Mouse (Mus musculus): ENCODE measurements at regions not wholly inside any gene's neighbourhood (a gene's known extent, or its start where the extent isn't known, plus 50 kb on each side); places are given as distances from the start of the nearest gene placed in this dataset.
A peak's percentile ranks its signal among the peaks of the same experiment; 100 is the strongest.

- DNase-seq (ENCODE audit: low spot score) = no peak
Measured at GRCm38 (mm10) chr12:96226446-96226845, 534.4 kb downstream of the Flrt2 start.

DNA sequence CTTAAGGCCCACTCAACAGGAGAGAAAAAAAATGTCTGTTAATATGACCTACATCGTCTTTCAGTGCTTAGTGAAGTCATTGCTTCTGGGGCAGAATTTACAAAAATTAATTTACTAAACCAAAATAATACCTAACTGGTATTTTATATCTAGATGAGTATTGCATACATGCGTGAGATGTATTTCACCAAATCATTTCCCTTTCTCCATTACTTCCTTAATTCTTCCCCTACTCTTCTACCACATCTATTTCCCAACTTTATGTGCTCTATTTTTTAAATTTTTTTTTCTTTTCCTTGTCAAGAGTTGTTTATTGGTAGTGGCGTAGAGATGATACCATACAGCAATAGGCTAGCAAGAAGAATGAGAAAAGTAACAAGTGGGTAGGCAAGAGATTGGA, 536.7 kb downstream of the Flrt2 start:
- DNase-seq (ENCODE audit: low spot score) = no peak

GRCm38 (mm10) chr12:96235510-96235909, 543.5 kb downstream of the Flrt2 start:
- no peak for DNase-seq (ENCODE audit: low spot score)

DNA sequence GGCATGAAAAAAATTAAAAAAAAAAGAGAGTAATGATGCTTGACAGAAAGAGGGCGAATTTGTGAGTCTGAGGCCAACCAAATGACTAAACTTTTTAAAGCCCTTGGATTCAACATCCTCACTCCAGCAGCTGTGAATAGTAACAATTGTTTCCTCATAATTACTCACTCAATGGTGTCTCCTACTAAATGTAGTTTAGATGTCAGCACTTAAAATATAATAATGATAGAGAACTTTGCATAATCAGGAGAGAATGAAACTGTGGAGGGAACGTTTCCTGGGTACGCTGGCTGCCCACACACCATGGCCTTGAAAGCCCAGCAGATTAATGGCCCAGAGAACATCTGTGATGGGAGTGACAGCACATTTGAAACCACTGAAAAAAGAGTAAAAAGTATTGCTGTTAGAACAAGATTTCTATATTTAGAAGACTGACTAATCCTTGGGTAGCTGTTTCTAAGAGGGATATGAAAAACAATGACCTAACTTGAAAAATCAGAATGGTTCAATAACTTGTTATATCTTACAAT, 544.0 kb downstream of the Flrt2 start:
- no peak for DNase-seq (ENCODE audit: low spot score)

DNA sequence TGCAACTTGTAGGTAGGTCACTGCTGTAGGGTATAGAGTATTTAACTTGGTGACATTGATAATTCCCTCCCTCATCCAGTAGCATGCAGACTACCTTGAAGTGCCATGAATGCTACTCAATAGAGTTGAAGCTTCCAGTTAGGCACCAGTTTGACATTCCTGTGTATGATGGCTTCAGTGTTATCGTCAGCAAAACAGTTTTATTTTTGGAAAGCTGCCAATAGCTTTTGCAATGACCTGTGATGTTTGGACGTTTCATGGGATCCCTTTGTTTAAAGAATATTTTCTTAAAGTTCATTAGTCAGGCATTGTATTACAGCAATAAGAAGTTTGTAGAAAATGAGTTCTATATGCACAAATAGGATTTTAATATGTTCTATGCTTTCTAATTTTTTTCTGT, 547.6 kb downstream of the Flrt2 start:
- no peak for DNase-seq (ENCODE audit: low spot score)

DNA sequence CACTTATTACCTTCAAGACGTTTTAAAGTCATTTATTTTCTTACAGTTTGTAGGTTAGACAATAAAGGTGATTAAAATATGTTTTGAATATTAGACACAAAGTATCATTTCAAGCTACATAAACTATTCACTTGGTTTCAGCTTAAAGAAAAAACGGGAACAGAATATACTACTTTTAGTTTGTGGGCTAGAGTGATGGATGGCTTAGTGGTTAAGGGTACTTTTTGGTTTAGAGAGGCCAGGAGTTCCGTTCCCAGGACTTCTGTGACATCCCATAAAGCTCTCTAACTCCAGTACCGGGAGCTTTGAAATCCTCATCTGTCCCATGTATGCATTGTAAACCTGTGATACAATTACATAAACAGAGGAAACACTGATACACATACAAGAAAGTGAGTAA, 570.0 kb downstream of the Flrt2 start:
- no peak for DNase-seq (ENCODE audit: low spot score)

DNA sequence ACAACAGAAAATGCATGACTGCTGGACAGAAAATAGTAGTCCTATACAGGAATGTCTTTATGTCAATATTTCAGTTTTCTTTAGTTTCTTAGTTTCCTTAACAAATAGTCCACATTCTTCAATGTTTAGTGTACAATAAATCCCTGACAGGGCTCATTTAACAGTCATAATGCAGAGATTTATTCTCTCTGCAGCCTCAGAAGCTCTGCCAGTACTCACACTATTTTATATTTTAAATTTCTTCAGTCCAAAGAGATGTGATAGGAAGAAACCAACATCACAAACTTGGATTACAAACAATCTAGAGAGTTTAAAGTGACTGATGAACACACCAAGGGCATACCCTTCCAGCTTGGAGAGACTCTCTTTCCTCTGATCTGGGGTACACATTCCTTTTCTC, 583.9 kb downstream of the Flrt2 start:
- DNase-seq (ENCODE audit: low spot score) = no peak

DNA sequence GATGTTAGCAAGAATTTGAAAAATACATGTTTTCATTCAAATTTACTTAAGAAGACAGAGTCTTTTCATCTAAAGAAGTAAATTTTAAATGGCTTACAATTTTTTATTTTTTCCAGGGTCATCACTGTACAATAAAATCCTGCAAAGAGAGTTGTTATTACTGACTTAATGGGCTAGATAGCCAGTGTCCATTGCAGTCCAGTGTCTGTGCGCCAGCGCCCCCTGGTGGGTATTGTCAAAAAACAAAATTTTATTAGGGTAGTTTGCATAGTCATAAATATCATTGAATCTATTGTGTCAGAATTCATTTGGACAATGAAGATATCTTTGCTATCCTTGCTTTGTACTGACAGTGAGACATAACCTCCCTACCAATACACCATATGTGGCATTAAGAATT, 619.1 kb downstream of the Flrt2 start:
- peak; percentile 7 for DNase-seq (ENCODE audit: low spot score)

GRCm38 (mm10) chr12:96323061-96323786, 631.2 kb downstream of the Flrt2 start:
- DNase-seq (ENCODE audit: low spot score) = no peak

DNA sequence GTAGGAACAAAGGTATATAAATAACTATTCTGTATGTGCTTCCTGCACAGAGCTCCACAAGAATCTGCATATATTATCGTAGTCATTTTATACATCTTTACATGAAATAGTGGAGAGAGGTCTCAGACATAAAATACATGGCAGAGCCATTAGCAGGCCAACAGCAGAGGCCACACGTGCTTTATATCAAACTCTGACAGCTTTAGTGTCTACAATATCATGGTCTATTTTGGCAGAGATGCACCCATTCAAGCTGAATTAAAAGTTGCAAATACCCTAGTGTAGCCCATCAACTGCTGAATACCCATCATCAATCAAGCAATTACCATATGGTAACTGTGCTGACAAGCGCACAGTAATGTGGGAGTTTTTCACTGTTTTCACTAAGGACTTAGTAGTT, 659.1 kb downstream of the Flrt2 start:
- no peak for DNase-seq (ENCODE audit: low spot score)

DNA sequence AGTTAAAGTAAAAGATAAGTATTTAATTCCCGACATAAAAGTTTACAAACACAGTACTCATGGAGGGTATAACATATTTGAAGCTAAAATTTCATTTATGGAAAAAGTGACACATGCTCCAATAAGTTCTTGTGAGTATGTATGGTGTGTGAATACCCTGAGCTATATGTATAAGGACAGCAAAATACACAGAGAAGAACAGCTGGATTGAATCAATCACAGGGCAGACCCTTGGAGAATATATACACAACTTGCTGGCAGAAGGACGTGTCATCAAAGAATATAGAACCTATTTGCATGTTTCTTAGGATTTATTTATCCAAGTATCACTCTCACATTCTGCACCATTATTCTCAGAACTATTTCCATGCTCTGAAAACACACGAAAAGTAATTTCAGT, 686.9 kb downstream of the Flrt2 start:
- DNase-seq (ENCODE audit: low spot score) = no peak

DNA sequence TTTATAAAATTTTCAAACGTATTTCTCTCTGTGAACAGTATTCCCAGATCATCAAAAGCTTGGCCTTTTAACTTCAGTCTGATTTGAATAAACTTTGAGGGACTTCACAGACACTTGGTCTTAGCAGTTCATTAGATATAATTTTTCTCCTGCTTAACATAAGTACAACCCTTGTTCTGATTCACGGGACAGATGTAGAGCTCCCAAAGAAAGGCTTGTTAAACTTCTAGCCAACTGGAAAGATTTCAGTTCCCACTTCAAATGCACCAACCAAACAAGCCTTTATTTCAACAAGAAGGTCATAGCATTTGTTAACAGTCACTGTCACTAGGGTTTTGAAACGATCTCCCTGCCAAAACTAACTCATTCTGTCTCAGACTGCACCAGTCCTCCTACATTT, 727.1 kb downstream of the Flrt2 start:
- no peak for DNase-seq (ENCODE audit: low spot score)

GRCm38 (mm10) chr12:96419567-96419966, 727.5 kb downstream of the Flrt2 start:
- DNase-seq (ENCODE audit: low spot score) = no peak

GRCm38 (mm10) chr12:96427589-96427988, 735.6 kb downstream of the Flrt2 start:
- DNase-seq (ENCODE audit: low spot score) = no peak

- no peak for DNase-seq (ENCODE audit: low spot score)
Measured at GRCm38 (mm10) chr12:96442546-96442945, 750.5 kb downstream of the Flrt2 start.

DNA sequence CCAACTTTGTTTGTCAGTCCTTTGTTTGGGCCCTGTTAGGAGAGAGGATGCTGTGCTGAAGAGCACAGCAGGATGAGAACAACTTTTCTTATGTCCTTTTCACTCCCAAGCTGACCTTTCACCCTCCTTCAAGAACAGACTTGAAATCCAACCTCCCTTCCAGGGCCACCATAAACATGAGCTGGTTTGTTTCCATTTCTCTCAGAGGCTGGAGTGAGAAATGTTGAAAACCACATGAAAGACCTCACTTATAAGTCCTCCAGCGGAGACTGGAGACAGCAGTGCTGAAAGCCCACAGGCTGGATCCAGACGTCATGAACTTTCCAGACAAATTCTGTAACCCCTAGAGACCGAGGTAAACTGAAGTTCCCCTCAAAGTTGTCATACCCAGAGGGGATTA, 761.3 kb downstream of the Flrt2 start:
- no peak for DNase-seq (ENCODE audit: low spot score)

GRCm38 (mm10) chr12:96476344-96476743, 784.3 kb downstream of the Flrt2 start:
- no peak for DNase-seq (ENCODE audit: low spot score)

DNA sequence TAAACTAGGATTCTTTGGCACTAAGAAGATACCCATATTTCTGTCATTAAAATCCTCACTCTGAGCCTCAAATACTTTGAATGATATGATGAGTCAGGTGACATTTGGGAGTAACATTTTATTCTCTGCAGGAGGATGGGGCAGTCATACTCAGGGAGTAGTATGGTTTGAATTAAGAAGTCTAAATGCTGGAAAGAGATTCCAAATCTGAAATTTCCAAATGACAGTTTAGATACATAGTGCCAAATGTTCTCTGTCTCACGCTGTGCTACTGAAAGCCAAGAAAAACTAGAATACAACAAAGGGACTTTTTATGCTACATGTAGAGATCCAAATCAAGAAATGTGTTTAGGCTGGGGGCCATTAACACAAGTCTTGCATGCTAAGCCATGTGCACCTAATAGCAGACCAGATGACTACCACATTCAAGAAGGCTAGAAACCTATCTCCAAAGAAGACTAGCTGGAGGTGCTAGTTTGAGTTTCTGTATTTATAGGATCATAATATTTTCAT, 796.5 kb downstream of the Flrt2 start:
- no peak for DNase-seq (ENCODE audit: low spot score)

DNA sequence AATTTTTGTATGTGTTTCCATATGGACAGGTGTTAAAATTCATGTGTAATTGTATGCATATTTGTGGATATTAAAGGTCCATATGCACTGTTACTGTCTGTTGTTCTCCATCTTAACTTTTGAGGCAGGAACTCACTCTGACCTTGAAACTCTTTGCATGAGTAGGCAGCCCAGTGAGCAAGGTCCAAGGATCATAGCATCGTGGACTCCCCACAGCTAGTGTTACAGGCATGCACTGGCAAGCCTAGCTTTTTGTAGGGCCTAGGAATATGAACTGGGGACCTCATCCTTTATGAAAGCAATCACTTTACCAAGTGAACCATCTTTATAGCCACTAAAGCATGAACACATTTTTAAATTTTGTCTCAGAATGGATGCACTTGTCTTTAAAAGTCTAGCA, 817.6 kb downstream of the Flrt2 start:
- DNase-seq (ENCODE audit: low spot score) = no peak

- DNase-seq (ENCODE audit: low spot score) = no peak
Measured at GRCm38 (mm10) chr12:96558824-96559223, 866.8 kb downstream of the Flrt2 start.

DNA sequence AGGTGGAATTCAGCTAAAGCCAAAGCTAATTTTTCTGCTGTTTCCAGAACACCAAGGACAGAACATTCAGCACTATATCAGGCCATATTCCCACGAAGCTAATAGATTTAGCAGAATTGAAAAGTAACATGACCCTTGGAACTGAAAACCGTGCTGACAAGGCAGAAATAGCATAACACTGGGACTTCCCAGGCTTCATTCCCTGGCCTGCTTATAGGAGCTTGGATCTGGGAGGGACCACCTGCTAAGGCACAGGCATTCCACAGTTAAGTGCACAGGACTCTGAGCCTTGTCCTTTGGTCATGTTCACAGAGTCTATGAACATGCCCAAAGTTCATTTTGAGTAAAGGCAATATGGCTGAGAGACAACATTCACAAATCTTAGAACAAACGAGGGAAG, 902.8 kb downstream of the Flrt2 start:
- no peak for DNase-seq (ENCODE audit: low spot score)

GRCm38 (mm10) chr12:96615134-96615533, 923.1 kb downstream of the Flrt2 start:
- no peak for DNase-seq (ENCODE audit: low spot score)

DNA sequence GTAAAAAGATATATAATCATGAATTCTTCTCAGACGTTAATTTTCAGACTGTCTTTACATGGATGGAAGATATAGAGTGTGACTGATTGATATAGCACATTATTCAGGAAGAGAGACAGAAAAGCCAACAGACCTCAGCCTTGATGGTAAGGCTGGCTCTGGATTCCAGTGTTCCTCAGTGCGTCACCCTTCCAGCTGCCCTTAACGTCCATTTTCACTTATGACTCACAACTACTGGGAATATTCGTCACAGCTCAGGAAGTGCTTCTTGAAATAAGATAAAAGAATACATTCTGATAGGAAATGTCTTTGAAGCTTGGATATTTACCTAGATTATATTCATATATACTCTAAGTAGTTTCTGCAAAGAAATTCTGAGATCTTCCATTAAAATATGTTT, 923.8 kb downstream of the Flrt2 start:
- no peak for DNase-seq (ENCODE audit: low spot score)

DNA sequence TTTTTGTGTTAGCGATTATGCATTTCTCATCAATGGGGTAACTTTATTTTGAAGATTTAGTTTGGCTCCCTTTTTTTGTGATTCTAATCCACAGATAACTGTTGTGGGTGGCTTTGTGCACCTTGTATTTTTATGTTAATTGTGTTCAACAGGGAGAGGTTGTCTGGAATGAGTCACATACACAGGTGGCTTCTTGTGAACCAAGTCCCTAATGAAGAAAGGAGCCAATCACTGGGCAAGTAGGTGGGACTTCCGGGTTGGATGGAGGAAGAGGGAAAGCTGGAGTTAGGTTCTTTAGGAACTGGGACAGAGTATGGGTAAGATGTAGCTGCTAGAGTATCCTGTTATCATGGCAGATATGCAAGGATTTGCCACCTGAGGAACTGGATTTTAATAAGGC, 925.2 kb downstream of the Flrt2 start:
- DNase-seq (ENCODE audit: low spot score) = no peak
